In genomic region chr13:10538927-10539326, GRCm38 (mm10) we compare ENCODE assay signal across 10 mouse cellular contexts.
DNase-seq lines count a peak whose midpoint lies in the region; ATAC-seq and TF ChIP-seq lines count a peak whose summit lies in the region.
"Had no signal": no experiment of that assay in that cellular context is flagged by ENCODE, and none has a peak within 500 bp of the region (broad histone marks: within the 10 kb centered on the region; RNA-seq: fewer than 3 reads in every experiment).

No protein-coding gene starts in this region.

- 81% methylated on average over 4 of the region's 4 CpGs for WGBS in kidney, postnatal 0 days

- H3K4me3 ChIP-seq in layer of hippocampus, adult 2 months, result no peak overlapping the region
- no peak overlapping the region for H3K4me3 ChIP-seq in kidney, postnatal 0 days (replicated peaks; ENCODE audit: low read depth, low read length)
- H3K4me3 ChIP-seq: limb, embryonic 12.5 days had no signal

- DNase-seq in adrenal gland, postnatal 10 days, result peak; percentile 10
- no peak for DNase-seq in adrenal gland, postnatal 36 days
- no peak for DNase-seq in layer of hippocampus, adult 2 months (ENCODE audit: low spot score in 2 of 2)
- DNase-seq in layer of hippocampus, postnatal 10 days (ENCODE audit: low spot score in 2 of 2), result no peak
- peak; percentile 17 to 23 for DNase-seq in B cell, adult 2 months
- no peak for DNase-seq in kidney, postnatal 0 days (ENCODE audit: low spot score)
- DNase-seq in left cerebral cortex, adult 8-10 months (ENCODE audit: low spot score in 2 of 2), result no peak
- DNase-seq in cerebellum, adult 18-20 months, result no peak

- H3K4me2 ChIP-seq in kidney, postnatal 0 days (ENCODE audit: low read length), result no peak overlapping the region
- H3K4me2 ChIP-seq: limb, embryonic 12.5 days had no signal

- no peak overlapping the region for H3K9ac ChIP-seq in kidney, postnatal 0 days (ENCODE audit: low read depth, low read length)
- H3K9ac ChIP-seq: limb, embryonic 12.5 days had no signal

- no peak overlapping the region for H3K27ac ChIP-seq in layer of hippocampus, adult 2 months
- no peak overlapping the region for H3K27ac ChIP-seq in kidney, postnatal 0 days
- H3K27ac ChIP-seq: limb, embryonic 12.5 days had no signal

- H3K27me3 ChIP-seq in kidney, postnatal 0 days (ENCODE audit: insufficient read depth, low read length), result no peaks in the 10 kb centered on the region
- H3K27me3 ChIP-seq: limb, embryonic 12.5 days had no signal

- no peaks in the 10 kb centered on the region for H3K9me3 ChIP-seq in kidney, postnatal 0 days (replicated peaks; ENCODE audit: low read length)
- H3K9me3 ChIP-seq: limb, embryonic 12.5 days had no signal

- H3K4me1 ChIP-seq in kidney, postnatal 0 days (replicated peaks; ENCODE audit: insufficient read depth, low read length), result no peaks in the 10 kb centered on the region
- H3K4me1 ChIP-seq: limb, embryonic 12.5 days had no signal

- ATAC-seq in kidney, postnatal 0 days (replicated peaks; ENCODE audit: low FRiP score, low read depth), result no peak
- ATAC-seq: inflammation-experienced regulatory T-cells, adult 6 months had no signal

- peak; percentile 61 for TF ChIP-seq CTCF in layer of hippocampus, adult 2 months (conservative IDR thresholded peaks at IDR 0.05)
- TF ChIP-seq CTCF in kidney, postnatal 0 days (IDR thresholded peaks at IDR 0.05; ENCODE audit: low read depth), result peak; percentile 53

- no peaks in the 10 kb centered on the region for H3K36me3 ChIP-seq in kidney, postnatal 0 days (ENCODE audit: insufficient read depth, low read length)
- H3K36me3 ChIP-seq: limb, embryonic 12.5 days had no signal

Comparison
In these comparisons a context has a peak if more than half of its experiments do, and no peak if none do; other contexts are left out.
1. DNase-seq: peak in adrenal gland, postnatal 10 days (single experiment) and B cell, adult 2 months (2 of 2); none in adrenal gland, postnatal 36 days (0 of 2), layer of hippocampus, adult 2 months (0 of 2), layer of hippocampus, postnatal 10 days (0 of 2), kidney, postnatal 0 days (single experiment), left cerebral cortex, adult 8-10 months (0 of 2) and cerebellum, adult 18-20 months (0 of 2).